Mouse (Mus musculus) hindbrain, embryonic 14.5 days (tissue): Measurements from ENCODE around the gene Faf2. TPM values are rescaled to one million over a fixed set of nuclear protein-coding genes. Genes with fewer than 3 reads are reported as not detected.

Experiments used
- microRNA-seq: library from miRNA; unstranded; fragments of <30 nt; microRNA quantifications from one replicate; pipeline ENCODE4, GENCODE M21; 2016
- polyA plus RNA-seq: library from polyadenylated mRNA; unstranded; fragments of >200 nt; fragmentation: Nextera tagmentation; extraction: Ambion mirVana; gene quantifications from 2 replicates; pipeline ENCODE4 v1.2.1, GENCODE M21; 2014

Faf2 gene
- polyA plus RNA-seq, 1 experiment from 2014 or later = 81.4 TPM

Small RNAs within 50 kb of the gene (microRNA-seq; reads per million reads assigned to microRNA genes)
- gene Gm24195 = not detected

Other genes starting within 250 kb of the Faf2 start
- gene Thoc3, start 152.9 kb upstream of the Faf2 start, polyA plus RNA-seq = 92.9 and 98.6 TPM in 2 replicates
- gene Simc1, start 118.0 kb upstream of the Faf2 start, polyA plus RNA-seq = 27.2 and 28.5 TPM in 2 replicates
- 237 and 263 TPM in 2 replicates for gene 4833439L19Rik, start 56.3 kb upstream of the Faf2 start, polyA plus RNA-seq
- gene Arl10, start 46.8 kb upstream of the Faf2 start, polyA plus RNA-seq = 83.0 and 88.8 TPM in 2 replicates
- 42.1 and 46.7 TPM in 2 replicates for gene Nop16, start 31.7 kb upstream of the Faf2 start, polyA plus RNA-seq
- 261 and 275 TPM in 2 replicates for gene Higd2a, start 31.6 kb upstream of the Faf2 start, polyA plus RNA-seq
- gene Cltb, start 10.4 kb upstream of the Faf2 start, polyA plus RNA-seq = 177 and 198 TPM in 2 replicates
- gene Rnf44, start 72.1 kb downstream of the Faf2 start, polyA plus RNA-seq = 75.9 and 80.7 TPM in 2 replicates
- gene Cdhr2, start 79.7 kb downstream of the Faf2 start, polyA plus RNA-seq = 0.14 and 0.16 TPM in 2 replicates
- 23.5 and 31.6 TPM in 2 replicates for gene Gprin1, start 128.1 kb downstream of the Faf2 start, polyA plus RNA-seq
- gene Sncb, start 144.8 kb downstream of the Faf2 start, polyA plus RNA-seq = 78.0 and 103 TPM in 2 replicates
- gene Eif4e1b, start 162.2 kb downstream of the Faf2 start, polyA plus RNA-seq = not detected in 2 replicates
- gene Tspan17, start 167.6 kb downstream of the Faf2 start, polyA plus RNA-seq = 72.8 and 74.1 TPM in 2 replicates